Mouse (Mus musculus) neural tube, embryonic 13.5 days (tissue): Measurements from ENCODE around the gene Cebpz. TPM values are rescaled to one million over a fixed set of nuclear protein-coding genes. Genes with fewer than 3 reads are reported as not detected.

ENCODE experiments used
- ATAC-seq: fragments of 200-750 bp; cut with Nextera tagmentation; 2 replicates; pipeline ENCODE4 v1.8.0; 2017; ENCODE audit warnings: low read depth, mild to moderate bottlenecking, moderate TSS enrichment, moderate library complexity
- H3K27ac ChIP-seq: fragments of 300-500 bp; sonication (generic); replicated peaks from 2 replicates; pipeline ENCODE4 v1.5.1; 2015; ENCODE audit warnings: moderate library complexity, mild to moderate bottlenecking, inconsistent platforms
- H3K27me3 ChIP-seq: fragments of 300-500 bp; sonication (generic); 2 replicates; pipeline ENCODE4 v1.6.1; 2015; ENCODE audit warnings: mild to moderate bottlenecking, inconsistent platforms
- H3K36me3 ChIP-seq: fragments of 300-500 bp; sonication (generic); 2 replicates; pipeline ENCODE4 v1.6.1; 2015; ENCODE audit warnings: mild to moderate bottlenecking, inconsistent platforms
- H3K4me1 ChIP-seq: fragments of 300-500 bp; sonication (generic); replicated peaks from 2 replicates; pipeline ENCODE4 v1.6.1; 2015; ENCODE audit warnings: inconsistent platforms
- H3K4me2 ChIP-seq: fragments of 300-500 bp; sonication (generic); 2 replicates; pipeline ENCODE4 v1.6.1; 2015; ENCODE audit warnings: inconsistent platforms, mild to moderate bottlenecking, moderate library complexity
- H3K4me3 ChIP-seq: fragments of 300-500 bp; sonication (generic); 2 replicates; pipeline ENCODE4 v1.5.1; 2015; ENCODE audit warnings: mild to moderate bottlenecking, inconsistent platforms
- H3K9ac ChIP-seq: fragments of 300-500 bp; sonication (generic); 2 replicates; pipeline ENCODE4 v1.6.1; 2015; ENCODE audit warnings: moderate library complexity, mild to moderate bottlenecking, inconsistent platforms
- H3K9me3 ChIP-seq: fragments of 300-500 bp; sonication (generic); 2 replicates; pipeline ENCODE4 v1.6.1; 2016; ENCODE audit warnings: inconsistent platforms
- whole genome bisulfite sequencing: fragments of 180-500 bp; shearing (Covaris S2); methylation state at CpG from one replicate; pipeline ENCODE4 v1.1.7; 2015; 5-methylcytosine and 5-hydroxymethylcytosine counted together
- polyA plus RNA-seq: library from polyadenylated mRNA; unstranded; fragments of >200 nt; fragmentation: Nextera tagmentation; extraction: Ambion mirVana; gene quantifications from 2 replicates; pipeline ENCODE4 v1.2.1, GENCODE M21; 2015

Gene Cebpz
- polyA plus RNA-seq, 1 experiment from 2014 or later: 52.0 TPM

DNA sequence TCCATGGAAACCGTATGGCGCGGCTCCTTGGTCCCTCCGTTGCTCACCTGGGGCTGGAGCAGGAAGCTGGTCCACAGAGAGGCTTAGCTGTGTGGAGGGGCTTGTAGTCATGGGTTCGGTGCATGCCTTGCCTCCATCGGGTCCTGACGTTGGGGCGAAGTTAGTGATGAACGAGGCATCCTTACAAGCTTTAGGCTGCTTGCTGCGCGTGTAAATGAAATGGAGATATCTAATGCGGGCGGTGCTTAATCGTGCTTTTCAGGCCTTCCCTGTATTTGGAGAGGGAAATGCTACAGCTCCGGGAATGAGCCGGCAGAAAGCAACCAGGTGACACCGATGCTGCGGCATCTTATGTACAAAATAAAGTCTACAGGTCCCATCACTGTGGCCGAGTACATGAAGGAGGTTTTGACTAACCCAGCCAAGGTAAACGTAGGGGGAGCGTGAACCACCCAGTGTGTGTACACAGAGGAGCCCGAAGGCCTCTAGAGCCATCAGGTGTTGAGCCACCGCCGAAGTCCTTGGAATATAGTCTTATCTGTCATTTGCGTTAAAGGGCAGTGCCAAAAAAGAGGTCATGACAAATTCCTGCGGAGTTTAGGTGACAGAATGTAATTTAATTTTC is 475 bp upstream of the Cebpz start:
- Histone ChIP-seq H3K27me3 (no peaks in the 10 kb centered on the region), H3K4me2 (peak overlapping the region; percentile 74), H3K36me3 (peaks cover 50% of the 10 kb centered on the region), H3K27ac (peak overlapping the region; percentile 72), H3K9me3 (no peaks in the 10 kb centered on the region), H3K9ac (peak overlapping the region; percentile 77), H3K4me3 (peak overlapping the region; percentile 77), H3K4me1 (peaks cover 26% of the 10 kb centered on the region)
- WGBS: 11% methylated on average over 26 of the region's 26 CpGs
- ATAC-seq: peak; percentile 55

DNA sequence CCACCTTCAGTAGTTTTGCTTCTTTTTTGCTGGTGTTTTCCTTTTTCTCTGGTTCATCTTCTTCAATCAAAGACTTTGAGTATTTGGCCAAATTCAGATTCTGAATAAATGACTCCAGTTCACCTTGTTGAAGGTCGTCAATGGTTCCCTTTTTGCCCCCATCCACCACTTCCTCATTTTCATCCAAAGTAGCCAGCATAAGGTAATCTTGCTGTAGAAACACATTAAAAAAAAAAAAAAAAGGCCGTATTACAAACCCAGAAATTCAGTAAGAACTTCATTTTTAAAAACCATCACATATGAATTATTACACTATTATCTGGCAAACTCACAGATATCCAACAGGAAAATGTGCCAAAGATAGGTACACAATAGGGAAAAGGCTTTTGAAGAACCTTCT is 1.0 kb downstream of the Cebpz start:
- H3K9ac ChIP-seq: peak overlapping the region; percentile 77
- 84% methylated on average over 2 of the region's 2 CpGs for WGBS
- no peaks in the 10 kb centered on the region for H3K9me3 ChIP-seq
- H3K27ac ChIP-seq: no peak overlapping the region
- peak overlapping the region; percentile 77 for H3K4me3 ChIP-seq
- no peak for ATAC-seq
- H3K27me3 ChIP-seq: no peaks in the 10 kb centered on the region
- peak overlapping the region; percentile 74 for H3K4me2 ChIP-seq
- peaks cover 26% of the 10 kb centered on the region for H3K4me1 ChIP-seq
- H3K36me3 ChIP-seq: peaks cover 52% of the 10 kb centered on the region

DNA sequence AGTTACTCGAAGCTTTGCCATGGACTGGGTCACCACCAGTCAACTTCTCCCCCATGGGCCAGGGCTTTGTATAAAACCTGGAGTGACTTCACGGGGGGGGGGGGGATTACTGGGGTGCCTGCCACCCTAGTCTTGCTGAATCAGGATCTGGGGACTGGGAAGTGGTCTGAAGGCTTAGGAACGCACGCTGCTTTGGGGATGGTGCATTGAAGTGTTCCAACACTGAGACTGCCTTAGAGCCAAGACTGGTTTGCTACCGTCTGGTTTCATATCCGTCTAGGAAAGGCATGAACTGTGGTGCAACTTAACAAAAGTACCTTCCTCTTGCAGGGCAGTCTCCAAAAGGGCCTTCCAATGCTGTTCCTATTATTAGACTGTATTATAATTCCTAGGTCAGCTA is 19.2 kb downstream of the Cebpz start:
- Histone ChIP-seq H3K27me3 (no peaks in the 10 kb centered on the region), H3K4me3 (no peak overlapping the region), H3K9ac (peak overlapping the region; percentile 82; the same call in 1 of the 2 replicates), H3K27ac (no peak overlapping the region), H3K9me3 (no peaks in the 10 kb centered on the region), H3K36me3 (peaks cover 39% of the 10 kb centered on the region), H3K4me2 (peak overlapping the region; percentile 74), H3K4me1 (peaks cover 27% of the 10 kb centered on the region)
- 45% methylated on average over 6 of the region's 6 CpGs for WGBS
- no peak for ATAC-seq

DNA sequence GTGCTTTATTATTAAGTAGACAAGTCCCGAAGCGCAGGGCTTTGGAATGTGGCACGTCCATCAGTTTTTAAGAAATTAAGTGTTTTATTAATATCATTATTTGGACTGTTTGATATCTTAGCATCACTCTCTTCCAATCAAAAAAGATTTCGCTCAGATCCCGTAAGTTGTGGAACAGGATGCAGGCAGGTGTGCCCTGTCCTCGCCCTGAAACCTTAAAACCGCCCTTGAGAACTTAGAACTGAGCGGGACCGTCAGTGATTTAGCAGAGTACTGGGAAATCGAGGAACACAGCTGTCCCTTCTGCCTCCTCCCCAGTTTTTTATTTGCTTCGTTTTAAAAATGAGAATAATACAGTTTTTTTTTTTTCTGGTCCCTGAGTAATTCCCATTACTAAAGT is 20.0 kb downstream of the Cebpz start:
- Histone ChIP-seq H3K4me2 (peak overlapping the region; percentile 74), H3K9me3 (no peaks in the 10 kb centered on the region), H3K36me3 (peaks cover 32% of the 10 kb centered on the region), H3K4me1 (peaks cover 28% of the 10 kb centered on the region), H3K9ac (peak overlapping the region; percentile 82), H3K4me3 (peak overlapping the region; percentile 70), H3K27ac (peak overlapping the region; percentile 87), H3K27me3 (no peaks in the 10 kb centered on the region)
- peak; percentile 44; the same call in 1 of the 2 replicates for ATAC-seq
- WGBS: 3% methylated on average over 11 of the region's 11 CpGs

DNA sequence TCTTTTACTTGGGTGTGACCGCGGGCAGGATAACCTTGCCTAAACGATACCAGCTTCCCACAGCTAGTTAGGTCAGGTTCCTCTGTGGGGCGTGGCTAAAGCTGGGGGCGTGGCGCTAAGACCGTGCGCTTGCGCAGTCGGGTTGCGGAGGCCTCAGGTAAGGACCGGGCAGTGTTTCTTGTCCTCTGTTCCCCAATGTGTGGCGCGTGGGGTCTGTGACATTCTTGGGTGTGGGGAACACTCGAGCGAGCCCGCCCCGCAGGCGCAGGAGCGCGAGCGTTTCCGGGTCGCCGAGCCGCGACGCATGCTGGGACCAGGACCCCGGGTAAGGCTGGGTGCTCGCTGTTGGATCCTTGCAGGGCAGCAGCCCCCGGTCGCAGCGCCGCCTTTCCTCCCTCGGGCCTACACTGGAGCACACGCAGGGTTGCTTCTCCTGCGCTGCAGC is 20.5 kb downstream of the Cebpz start, which contains the start of gene Cebpzos:
Cebpzos (plus strand) TSS at position 132 of the 445 bp plus-strand sequence.
- WGBS: under 1% methylated on average over 37 of the region's 37 CpGs
- peak within 1 kb of the TSS; percentile 74 for H3K4me2 ChIP-seq
- H3K9me3 ChIP-seq: no peaks in the 10 kb centered on the region

DNA sequence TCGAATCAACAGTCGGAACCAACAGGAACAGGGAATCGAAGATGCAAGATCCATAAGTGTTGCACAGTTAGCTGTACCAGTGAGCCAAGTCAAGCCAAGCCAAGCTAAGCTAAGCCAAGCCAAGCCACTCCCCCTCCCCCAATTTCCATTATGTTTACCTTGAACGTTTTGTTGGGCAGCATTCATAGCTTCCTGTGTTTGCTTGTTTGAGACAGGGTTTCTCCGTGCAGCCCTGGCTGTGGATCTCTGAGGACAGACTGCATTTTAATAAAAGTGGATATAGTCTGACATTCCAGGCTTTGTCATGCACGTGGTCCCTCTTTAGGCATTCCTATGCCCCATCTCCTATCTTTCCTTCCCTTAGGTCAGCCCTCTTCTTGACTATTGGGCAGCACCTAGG is 21.1 kb downstream of the Cebpz start:
- Histone ChIP-seq H3K4me2 (peak overlapping the region; percentile 74), H3K9ac (peak overlapping the region; percentile 82), H3K9me3 (no peaks in the 10 kb centered on the region), H3K27me3 (no peaks in the 10 kb centered on the region), H3K36me3 (peaks cover 23% of the 10 kb centered on the region), H3K4me1 (peaks cover 28% of the 10 kb centered on the region), H3K4me3 (peak overlapping the region; percentile 70), H3K27ac (peak overlapping the region; percentile 87)
- peak; percentile 37 for ATAC-seq
- WGBS: 56% methylated on average over 6 of the region's 6 CpGs

More for the DNA sequence above, 20.5 kb downstream of the Cebpz start, which contains the start of gene Cebpzos:
- H3K27me3 ChIP-seq: no peaks in the 10 kb centered on the region
- peak within 1 kb of the TSS; percentile 70 for H3K4me3 ChIP-seq
- H3K27ac ChIP-seq: peak within 1 kb of the TSS; percentile 87
- H3K9ac ChIP-seq: peak within 1 kb of the TSS; percentile 82
- H3K36me3 ChIP-seq: peaks cover 27% of the 10 kb centered on the region
- H3K4me1 ChIP-seq: peaks cover 28% of the 10 kb centered on the region
- ATAC-seq: peak; percentile 97

DNA sequence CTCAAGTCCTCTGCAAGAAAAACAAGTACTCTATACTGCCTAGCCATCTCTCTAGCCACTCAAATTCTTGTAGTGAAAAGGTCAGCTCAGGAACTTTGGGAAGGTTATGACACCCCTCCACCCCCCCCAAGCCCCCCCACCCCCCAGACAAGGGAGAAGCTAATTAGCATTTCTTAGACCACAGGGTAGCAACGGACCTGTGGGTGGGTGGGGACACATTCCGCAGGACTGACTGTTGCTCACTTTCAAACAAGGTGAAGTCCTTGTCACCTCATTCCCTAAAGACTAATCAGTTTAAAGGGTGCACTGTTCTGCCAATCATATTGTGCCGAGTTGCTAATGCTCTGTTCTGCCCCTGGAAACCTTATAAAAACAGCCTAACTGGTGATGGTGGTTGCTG is 22.9 kb downstream of the Cebpz start:
- no peak for ATAC-seq
- Histone ChIP-seq H3K27ac (no peak overlapping the region), H3K4me1 (peaks cover 28% of the 10 kb centered on the region), H3K9me3 (no peaks in the 10 kb centered on the region), H3K4me2 (no peak overlapping the region), H3K9ac (no peak overlapping the region), H3K4me3 (no peak overlapping the region), H3K36me3 (peaks cover 7% of the 10 kb centered on the region), H3K27me3 (no peaks in the 10 kb centered on the region)
- WGBS: 66% methylated on average over 3 of the region's 3 CpGs

DNA sequence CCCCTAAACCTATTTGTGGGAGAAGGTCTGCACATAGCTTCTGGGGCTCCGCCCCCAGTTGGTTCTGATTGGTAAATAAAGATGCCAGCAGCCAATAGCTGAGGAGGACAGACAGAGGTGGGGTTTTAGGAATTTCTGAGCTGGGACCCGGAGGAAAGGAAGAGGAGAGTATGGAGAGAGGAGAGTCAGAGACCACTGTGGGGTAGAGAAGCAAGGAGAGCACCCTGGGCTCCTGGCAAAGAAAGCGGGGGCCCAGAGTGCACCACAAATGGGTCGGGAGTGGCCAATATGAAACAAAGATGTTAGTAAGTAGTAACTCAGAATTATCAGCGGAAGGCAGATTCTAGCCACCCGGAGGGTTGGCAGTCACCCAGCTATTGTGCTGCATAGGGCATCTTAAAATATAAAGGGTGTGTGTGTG is 24.0 kb downstream of the Cebpz start:
- H3K9ac ChIP-seq: peak overlapping the region; percentile 58
- peaks cover 24% of the 10 kb centered on the region for H3K4me1 ChIP-seq
- no peaks in the 10 kb centered on the region for H3K36me3 ChIP-seq
- WGBS: 30% methylated on average over 6 of the region's 6 CpGs
- H3K4me2 ChIP-seq: peak overlapping the region; percentile 53
- H3K27me3 ChIP-seq: no peaks in the 10 kb centered on the region
- H3K9me3 ChIP-seq: no peaks in the 10 kb centered on the region
- peak overlapping the region; percentile 39 for H3K4me3 ChIP-seq
- ATAC-seq: peak; percentile 54
- H3K27ac ChIP-seq: no peak overlapping the region; the same call in 1 of the 2 replicates

DNA sequence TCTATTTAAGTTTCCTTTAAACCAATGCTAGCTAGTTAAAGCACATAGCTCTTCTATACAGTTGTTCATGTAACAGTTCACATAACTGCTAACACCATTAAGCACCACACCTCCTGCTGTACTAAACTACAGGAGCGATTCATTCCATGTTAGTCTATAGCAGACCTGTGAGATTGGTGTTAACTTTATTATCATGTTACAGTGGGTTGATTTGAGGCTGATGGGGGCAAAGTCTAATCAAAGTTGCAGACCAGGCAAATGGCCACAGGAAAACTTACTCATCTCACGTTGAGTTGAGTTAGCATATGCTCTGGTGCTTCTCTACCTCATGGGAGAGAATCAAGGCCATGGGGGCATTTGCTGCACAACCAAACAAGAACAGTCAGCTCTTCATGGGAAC is 27.5 kb downstream of the Cebpz start:
- no peak overlapping the region for H3K9ac ChIP-seq
- H3K4me2 ChIP-seq: no peak overlapping the region
- H3K27me3 ChIP-seq: no peaks in the 10 kb centered on the region
- H3K4me1 ChIP-seq: peaks cover 7% of the 10 kb centered on the region; the same call in 1 of the 2 replicates
- H3K27ac ChIP-seq: no peak overlapping the region
- ATAC-seq: no peak
- H3K36me3 ChIP-seq: no peaks in the 10 kb centered on the region
- H3K9me3 ChIP-seq: no peaks in the 10 kb centered on the region
- no peak overlapping the region for H3K4me3 ChIP-seq
- WGBS: 73% methylated on average over 2 of the region's 2 CpGs

DNA sequence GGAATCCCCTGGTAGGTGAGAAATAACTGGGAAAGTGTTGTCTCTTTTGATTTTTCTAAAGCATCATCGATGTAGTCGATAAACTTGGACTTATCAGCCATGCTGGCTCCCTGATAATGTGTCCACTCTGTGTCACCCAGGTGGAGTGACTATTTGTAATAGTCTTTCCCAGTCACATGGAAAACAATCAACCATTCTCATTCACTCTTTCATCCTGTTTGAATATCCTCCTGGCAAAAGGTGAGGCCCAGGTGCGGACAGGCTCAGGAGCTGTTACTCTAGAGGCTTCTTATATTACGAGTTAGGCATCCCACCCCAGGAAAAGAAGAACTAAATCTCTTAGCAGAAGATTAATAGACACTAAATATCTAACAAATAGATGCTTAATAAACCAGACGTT is 30.0 kb downstream of the Cebpz start, which contains the start of gene Sult6b1:
Sult6b1 (minus strand) TSS at position 101 of the 400 bp plus-strand sequence.
- Histone ChIP-seq H3K4me3 (no peak within 1 kb of the TSS), H3K27me3 (no peaks in the 10 kb centered on the region), H3K36me3 (no peaks in the 10 kb centered on the region), H3K4me2 (no peak within 1 kb of the TSS), H3K27ac (no peak within 1 kb of the TSS), H3K4me1 (no peaks in the 10 kb centered on the region), H3K9ac (no peak within 1 kb of the TSS), H3K9me3 (no peaks in the 10 kb centered on the region)
- no peak for ATAC-seq
- WGBS: 89% methylated on average over 5 of the region's 5 CpGs

DNA sequence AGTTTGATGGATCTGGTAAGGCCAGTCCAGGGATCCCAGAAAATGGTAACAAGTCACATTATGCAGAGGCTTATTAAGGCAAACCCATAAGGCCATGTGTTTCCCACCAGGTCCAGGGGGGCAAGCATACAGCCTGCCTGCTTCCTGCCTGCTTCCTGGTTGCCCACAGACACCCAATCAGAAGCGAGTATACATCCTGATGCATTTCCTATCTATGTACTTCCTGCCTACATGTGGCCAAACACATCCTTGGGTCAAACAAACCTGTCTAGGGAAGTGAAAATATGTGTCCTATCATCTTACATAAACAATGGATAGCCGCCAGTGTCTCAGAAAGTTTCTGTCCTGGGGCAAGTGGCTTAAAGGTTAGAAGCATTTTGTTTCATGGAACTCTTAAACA is 33.7 kb downstream of the Cebpz start:
- H3K27me3 ChIP-seq: no peaks in the 10 kb centered on the region
- H3K27ac ChIP-seq: no peak overlapping the region
- WGBS: 90% methylated on average over 2 of the region's 2 CpGs
- H3K9me3 ChIP-seq: no peaks in the 10 kb centered on the region
- H3K36me3 ChIP-seq: no peaks in the 10 kb centered on the region
- no peak overlapping the region for H3K4me3 ChIP-seq
- no peak overlapping the region for H3K9ac ChIP-seq
- ATAC-seq: no peak
- no peak overlapping the region for H3K4me2 ChIP-seq
- no peaks in the 10 kb centered on the region for H3K4me1 ChIP-seq

DNA sequence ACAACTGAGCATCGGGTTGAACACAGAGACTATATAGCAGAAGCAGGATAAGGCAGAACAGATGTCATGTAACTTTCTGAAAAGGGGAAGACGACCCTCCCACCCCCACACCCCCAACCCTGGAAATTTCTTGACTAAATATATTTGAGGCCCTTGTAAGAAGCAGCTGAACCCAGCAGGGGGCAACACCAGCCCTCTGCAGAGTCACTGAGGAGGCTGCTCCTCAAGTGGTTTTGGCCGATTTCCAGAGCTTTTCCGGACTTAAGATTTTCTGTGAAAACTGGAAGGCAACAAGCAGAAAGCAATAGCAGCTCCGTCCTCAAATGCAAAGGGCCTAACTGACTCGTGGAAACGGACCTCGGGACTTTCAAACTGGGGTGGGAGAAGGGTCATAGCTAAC is 41.5 kb downstream of the Cebpz start:
- H3K4me3 ChIP-seq: no peak overlapping the region
- no peak overlapping the region for H3K9ac ChIP-seq
- H3K4me1 ChIP-seq: no peaks in the 10 kb centered on the region
- no peaks in the 10 kb centered on the region for H3K36me3 ChIP-seq
- no peaks in the 10 kb centered on the region for H3K9me3 ChIP-seq
- H3K4me2 ChIP-seq: peak overlapping the region; percentile 8; the same call in 1 of the 2 replicates
- ATAC-seq: no peak
- no peaks in the 10 kb centered on the region for H3K27me3 ChIP-seq
- no peak overlapping the region for H3K27ac ChIP-seq
- 49% methylated on average over 8 of the region's 8 CpGs for WGBS
